Mouse (Mus musculus): Measurements from ENCODE around the gene Dntt.

DNA sequence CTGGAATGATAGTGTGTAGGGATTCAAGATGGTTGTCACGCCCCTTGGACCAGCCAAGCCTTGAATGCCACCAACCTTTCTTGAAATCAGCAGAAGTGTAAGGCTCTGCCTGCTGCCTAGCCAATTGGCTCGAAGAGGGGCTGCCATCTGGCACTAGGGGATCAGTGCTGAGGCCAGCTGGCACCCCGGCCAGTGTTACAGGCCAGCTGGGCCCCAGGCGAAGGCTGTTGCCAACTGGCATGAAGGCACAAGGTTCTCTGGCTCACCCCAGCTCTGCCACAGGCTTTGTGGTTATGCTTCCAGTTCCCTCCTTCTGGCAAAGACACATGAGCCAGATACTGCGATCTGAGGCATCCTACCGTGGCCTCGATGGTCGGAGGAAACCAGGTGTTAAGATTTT lies 72.3 kb downstream of the Dntt start:
- TF ChIP-seq GATA2 (IDR thresholded peaks at IDR 0.05; ENCODE audit: borderline replicate concordance, low read depth, low read length) (no peak), CTCF (IDR thresholded peaks at IDR 0.05; ENCODE audit: low read depth, low read length) (no peak)

Data from G1E (cell line).